Mouse (Mus musculus) adrenal gland, adult 2 months (tissue): ENCODE measurements at regions not wholly inside any gene's neighbourhood (a gene's known extent, or its start where the extent isn't known, plus 50 kb on each side); places are given as distances from the start of the nearest gene placed in this dataset.
"Not testable (repeated sequence)": the region's sequence is repeated elsewhere in the genome, so short reads cannot be mapped to it uniquely, and the experiment has no call there.

Source experiments
- DNase-seq: peaks from one replicate; pipeline ENCODE4 v3.0.0; 2021

DNA sequence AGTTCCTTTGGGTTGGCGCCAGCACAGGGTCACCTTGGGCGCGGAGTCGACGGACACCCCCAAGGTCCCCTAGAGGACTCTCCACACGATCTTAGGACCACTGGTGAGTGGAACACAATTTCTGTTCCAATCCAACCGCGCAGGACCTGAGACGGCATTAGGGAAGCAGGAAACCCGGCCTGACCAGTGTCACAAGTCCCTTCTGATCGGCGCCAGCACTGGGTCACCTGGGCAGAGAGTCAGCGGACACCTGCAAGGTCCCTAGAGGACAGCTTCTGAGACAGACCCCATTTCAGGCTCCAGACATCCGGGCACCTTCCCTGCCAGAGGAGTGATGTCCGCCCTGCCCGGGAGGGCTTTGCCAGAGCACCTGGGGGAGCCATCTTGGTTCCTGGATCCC, 74.2 kb upstream of the Cdh13 start:
- not testable (repeated sequence) for DNase-seq

DNA sequence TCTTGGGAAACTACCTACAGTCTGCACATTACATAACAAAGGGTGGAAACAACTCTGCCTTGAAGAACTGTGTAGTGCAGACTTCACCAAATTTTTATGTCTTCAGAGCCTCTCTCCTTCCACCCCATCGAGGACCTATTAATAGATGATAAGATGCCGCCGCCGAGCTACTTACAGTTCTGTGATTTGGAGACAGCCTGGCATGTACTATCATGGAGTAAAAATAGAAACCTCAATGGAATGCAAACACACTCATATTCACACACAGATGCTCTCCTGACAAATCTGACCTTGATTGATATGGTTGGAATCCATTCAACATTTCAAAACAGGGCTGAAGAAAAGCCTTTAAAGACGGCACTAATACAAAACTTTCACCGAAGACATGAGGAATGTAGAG, 92.7 kb upstream of the Cdh13 start:
- no peak for DNase-seq

DNA sequence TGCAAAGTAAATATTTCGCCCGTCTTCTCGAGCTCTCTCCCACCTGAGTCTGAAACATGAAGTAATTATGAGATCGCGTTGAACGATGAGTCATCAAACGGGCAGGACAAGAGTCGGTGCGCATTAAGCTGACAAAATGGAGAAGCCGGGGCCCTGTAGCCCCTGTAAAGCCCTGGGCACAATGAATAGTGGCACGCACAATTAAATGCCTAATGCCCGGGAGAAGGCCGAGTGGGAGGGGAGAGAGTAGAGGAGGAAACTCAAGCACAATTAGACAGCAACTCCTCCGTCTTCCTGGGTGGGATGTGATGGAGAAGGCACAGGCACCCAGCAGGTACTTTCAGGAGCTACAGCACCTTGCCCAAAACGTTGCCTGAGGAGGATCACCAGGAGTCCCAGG, 94.3 kb upstream of the Cdh13 start:
- no peak for DNase-seq

DNA sequence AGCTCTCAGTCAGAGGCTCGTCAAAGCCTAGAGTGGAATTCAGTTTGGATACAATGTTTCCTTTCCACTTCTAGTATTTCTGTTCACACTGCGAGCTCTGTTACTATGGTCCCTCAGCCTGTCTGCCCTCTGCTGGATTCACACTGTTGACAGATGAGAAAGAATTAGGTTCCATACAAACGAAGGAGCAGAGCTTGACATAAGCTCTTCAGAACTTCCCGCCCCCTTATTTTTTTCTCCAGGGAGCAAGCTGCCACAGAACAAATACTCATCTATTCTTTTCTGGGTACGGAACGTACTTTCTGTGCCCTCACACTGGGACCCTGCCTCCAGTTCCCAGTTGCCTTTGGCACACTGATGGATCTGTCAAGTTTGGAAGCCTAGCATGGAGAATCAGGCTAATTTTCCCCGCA, 114.5 kb upstream of the Cdh13 start:
- DNase-seq = no peak

DNA sequence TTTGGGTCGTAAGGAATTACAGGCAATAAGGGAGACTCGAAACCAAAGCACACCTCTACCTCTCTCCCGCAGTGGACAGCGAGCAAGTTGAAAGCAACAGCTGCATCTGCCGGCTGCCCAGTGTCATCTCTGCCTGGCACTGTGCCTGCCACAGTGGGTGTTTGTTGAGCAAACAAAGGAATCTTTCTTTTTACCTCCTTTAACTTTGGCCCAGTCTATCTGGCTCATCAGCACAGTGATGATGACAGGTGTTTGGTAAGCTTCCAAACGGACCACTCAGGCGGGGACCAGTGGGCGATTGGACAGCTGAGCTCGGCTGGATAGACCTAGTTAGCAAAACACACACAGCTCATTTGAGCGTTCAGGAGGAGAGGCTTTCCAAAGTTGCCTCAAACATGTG, 121.4 kb upstream of the Cdh13 start:
- no peak for DNase-seq

DNA sequence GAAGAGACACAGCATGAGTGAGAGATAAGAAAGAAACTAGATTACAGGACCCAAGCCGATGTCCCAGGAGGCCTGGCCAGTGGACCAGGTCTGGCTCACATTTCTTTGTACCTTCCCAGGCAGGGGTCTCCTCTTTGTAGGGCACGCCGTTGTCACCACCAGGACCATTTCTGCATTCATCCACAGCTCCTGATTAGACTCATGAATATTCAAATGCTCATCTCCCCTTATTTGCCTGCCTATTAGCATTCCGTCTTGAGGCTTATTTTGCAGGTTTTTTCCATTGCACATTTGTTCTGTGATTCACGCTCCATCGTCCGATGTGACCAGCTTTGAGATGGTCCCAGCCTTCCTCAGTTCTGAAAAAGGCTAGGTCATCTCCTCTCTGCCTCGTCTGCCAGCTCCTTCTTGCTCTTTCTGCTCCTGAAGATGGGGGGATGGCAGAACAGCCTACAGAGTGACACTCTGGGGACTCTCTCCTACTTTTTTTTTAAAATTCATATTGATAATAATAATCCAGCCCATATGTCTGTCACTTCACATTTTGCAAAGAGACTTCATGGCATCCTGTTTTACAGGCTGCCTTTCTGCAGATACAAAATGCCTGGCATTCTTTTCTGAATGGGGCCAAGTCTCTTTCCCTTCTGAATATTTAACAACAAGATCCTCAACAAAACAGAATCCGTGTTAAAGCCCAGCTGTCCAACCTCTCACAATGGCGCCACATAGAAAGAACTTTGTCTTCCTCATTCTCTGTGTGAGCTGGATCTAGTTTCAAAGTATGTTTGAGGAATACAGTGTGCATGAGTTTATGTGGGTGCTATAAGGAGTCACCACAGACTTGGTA, 136.0 kb upstream of the Cdh13 start:
- no peak for DNase-seq

DNA sequence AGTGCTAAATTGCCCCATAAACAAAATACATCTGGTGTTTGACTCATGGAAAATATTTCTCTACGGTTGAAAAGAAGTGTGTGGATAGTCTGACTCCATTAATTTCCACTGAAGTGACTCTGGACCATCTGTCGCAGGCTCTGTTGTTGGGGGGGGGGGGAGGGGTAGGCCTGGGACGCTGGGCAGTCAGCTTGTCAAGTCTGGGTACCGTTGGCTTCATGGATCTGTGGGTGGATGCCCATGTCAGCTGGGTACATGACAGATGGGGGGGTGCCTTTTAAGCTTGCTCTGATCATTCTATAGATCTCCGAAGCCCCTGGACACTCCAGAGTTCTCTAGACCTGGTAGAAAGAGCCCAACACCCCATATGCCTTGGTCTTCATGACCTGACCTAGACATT, 139.0 kb upstream of the Cdh13 start:
- no peak for DNase-seq

GRCm38 (mm10) chr8:118142311-118142710, 141.2 kb upstream of the Cdh13 start:
- no peak for DNase-seq

DNA sequence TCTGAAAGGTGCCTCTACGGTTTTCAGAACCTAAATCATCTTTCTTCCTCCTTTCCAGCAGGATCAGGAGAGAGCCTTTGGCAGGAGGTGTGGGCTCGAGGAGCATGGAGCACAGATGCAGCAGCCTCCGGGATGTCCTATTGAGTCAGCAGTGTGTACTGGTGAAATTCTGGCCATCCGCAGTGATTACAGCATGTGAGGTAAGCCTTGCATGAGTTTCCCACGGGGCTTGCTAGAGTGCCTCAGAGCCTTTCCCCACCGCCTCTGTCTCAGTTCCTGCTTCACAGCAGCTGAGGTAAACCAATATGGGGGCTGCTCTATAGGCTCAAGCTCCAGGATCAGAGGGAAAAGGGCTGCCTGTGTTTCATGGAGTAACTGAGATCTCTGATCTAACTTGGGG, 143.6 kb upstream of the Cdh13 start:
- DNase-seq = no peak

- DNase-seq = no peak
These were observed 145.7 kb upstream of the Cdh13 start for GRCm38 (mm10) chr8:118137846-118138245.

DNA sequence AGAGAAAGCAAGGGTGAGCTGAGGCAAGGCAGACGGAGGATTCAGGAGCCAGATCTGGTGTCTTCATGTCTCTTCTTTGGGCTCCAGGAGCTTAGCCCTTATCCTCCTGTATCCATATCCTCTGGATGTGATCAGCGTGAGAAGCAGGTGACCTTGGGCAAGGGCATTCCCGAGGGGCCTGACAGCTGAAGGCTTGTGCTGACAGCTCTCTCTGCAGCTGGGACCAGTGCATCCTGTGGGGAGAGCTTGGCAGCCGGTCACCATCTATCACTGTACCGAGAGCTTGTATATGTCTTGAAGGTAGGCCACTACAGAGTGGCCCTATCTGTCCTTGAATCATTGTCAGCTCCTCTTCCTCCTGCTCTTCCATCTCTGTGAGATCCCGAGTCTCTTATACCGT, 158.5 kb upstream of the Cdh13 start:
- no peak for DNase-seq

GRCm38 (mm10) chr8:118114253-118114652, 169.3 kb upstream of the Cdh13 start:
- no peak for DNase-seq

GRCm38 (mm10) chr8:118104464-118105050, 179.0 kb upstream of the Cdh13 start:
- no peak for DNase-seq

DNA sequence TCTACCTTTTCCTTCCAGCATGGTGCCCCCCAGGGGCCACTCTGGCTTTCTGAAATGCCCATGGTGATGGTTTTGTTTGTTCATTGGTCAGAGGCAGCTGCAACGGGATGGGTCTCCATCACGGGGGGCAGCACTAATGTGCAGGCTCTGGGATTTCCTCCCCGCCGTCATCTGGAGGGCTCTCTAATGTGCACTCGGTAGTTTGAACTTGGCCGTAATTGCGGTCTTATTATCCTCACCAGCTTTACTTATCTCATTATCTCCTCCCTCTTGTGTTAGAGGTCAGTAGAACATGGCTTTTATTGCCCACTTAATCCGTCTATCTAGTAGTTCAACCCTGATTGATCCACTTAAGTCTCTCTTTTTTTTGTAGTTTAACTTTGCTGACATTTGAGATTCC, 182.2 kb upstream of the Cdh13 start:
- DNase-seq = no peak

DNA sequence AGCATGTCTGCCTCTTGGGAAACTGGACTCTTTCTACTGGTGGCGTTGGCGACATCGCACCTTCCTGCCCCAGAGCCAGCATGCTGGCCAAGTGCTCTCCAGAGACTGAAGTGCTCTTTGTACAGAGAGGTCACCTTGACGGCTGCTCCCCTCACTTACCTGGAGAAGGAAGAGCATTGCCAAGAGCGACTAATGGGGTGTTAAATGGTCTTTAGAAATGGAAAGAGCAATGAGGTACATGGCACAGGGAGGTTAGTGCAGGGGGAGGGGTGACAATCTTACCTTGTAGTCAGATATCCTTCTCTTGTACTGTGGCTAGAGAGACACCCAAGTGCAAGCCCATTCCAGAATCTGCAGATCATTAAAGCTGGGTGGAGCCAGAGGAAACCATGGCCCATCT, 220.8 kb upstream of the Cdh13 start:
- DNase-seq = no peak

DNA sequence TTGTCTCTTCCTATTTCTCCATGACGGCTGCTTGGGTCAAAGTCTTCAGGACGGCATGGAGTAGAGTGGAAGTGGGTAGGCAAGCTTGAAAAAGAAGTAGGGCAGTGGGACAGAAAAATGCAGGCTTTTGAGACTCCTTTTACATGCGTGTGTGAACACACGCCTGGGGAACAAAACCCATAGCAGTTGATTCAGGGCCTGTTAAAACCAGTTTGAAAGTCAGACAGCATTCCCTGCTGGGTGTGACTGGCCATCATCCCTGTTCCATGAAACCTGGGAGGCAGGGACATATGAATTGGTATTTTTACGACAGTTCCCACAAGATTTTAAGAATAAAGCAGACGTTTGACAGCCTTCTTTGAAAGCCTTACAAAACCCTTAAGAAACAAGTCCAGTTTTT, 226.8 kb upstream of the Cdh13 start:
- DNase-seq = no peak

- DNase-seq = no peak
These were observed 228.0 kb upstream of the Cdh13 start for GRCm38 (mm10) chr8:118055536-118055935.

GRCm38 (mm10) chr8:118050386-118050785, 233.1 kb upstream of the Cdh13 start:
- no peak for DNase-seq

DNA sequence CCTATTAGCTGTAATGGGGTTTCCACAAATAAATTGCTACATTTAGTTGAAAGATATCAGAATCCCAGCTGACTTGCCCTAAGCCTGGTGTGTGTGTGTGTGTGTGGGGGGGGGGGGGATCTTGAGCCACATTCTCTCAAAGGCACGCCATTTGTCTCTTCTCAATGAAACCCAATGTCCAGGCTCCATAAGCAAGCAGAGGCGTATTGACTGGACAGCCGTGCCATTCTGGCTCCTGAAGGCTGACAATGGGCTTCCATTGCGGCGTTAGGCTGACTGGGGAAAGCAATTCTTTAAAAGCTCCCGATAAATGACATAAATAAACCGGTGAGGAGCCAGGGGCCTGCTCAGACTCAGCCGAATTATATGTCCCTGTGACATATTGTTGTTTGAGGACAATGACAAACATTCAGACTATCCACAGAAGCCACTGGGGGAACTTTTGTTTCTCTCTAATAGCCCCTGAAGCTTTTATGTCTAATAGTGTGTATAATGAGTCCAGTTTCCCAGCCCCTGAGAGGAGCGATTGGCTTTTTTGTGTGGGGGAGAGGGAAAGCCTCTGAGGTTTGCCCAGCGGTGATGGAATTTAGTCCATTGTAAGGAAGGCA, 240.6 kb upstream of the Mphosph6 start:
- DNase-seq = no peak

DNA sequence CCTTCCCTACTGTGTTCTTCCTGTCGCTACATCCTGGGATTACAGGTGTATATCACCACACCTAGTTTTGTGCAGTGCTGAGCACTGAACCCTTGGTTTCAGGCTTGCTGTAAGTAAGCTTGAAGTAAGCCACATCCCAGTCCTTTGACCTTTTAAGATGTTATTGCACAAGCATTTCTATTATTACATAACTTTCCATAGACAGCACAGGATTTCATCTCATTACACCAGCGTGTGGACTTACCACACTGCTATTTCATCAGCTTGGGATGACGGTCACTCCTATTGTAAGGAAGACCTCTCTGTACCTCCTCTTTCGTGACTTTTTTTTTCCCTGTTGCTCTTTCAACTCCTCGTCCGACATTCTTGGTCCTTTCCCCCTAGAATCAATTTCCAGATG, 239.5 kb upstream of the Mphosph6 start:
- DNase-seq = peak; percentile 1

DNA sequence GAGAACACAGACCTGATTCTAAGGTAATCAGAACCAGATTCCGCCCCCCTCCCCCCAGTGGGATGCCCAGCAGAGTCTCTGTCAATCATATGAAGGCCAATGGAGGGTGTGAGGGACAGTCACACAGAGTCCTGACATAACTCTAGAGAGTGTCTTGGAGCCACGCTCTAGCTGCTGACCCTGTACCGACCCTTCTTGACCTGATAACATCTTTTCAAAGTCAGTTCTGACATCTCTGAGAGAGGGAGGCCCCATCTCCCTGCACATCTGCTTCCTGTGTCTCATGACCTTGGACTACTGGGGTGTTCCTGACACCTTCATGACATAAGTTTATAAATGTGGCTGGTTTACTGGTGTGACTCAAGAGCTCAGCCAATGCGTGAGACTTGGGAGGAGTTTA, 236.1 kb upstream of the Mphosph6 start:
- DNase-seq = no peak

DNA sequence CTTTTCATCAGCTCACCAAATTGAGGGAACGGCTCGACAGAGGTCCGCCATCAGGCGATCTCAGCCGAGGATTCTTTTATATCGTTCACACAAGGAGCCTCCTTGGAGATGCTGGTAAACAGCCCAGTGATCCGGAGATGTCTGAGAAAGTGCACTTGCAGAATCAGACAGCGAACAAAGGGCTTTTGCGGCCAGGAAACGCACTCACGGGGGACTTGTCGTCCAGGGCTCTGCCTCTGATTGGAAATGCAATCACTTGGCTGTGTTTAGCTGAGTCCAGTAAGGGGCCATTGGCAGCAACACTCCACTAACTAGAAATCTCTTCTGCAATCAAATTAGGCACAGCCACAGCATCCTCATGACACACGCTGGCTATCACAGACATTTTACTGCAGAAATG, 232.3 kb upstream of the Mphosph6 start:
- no peak for DNase-seq

GRCm38 (mm10) chr8:118031406-118031805, 229.7 kb upstream of the Mphosph6 start:
- DNase-seq = no peak
